Mouse (Mus musculus) midbrain, embryonic 11.5 days (tissue): ENCODE results near the gene A730061H03Rik. TPM values are rescaled to one million over a fixed set of nuclear protein-coding genes. Genes with fewer than 3 reads are reported as not detected.
A peak's percentile ranks its signal among the peaks of the same experiment; 100 is the strongest.

Experiments used
- ATAC-seq: fragments of 200-750 bp; cut with Nextera tagmentation; 2 replicates; pipeline ENCODE4 v1.8.0; 2017; ENCODE audit warnings: moderate TSS enrichment, moderate library complexity; ENCODE audit not compliant: low FRiP score
- DNase-seq: peaks from one replicate; pipeline ENCODE4 v3.0.0; 2015; ENCODE audit warnings: low spot score; ENCODE audit errors: missing footprints
- H3K27ac ChIP-seq: fragments of 300-500 bp; sonication (generic); 2 replicates; pipeline ENCODE4 v1.5.1; 2014; ENCODE audit warnings: low read depth, low read length
- H3K27me3 ChIP-seq: fragments of 300-500 bp; sonication (generic); 2 replicates; pipeline ENCODE4 v1.6.1; 2014; ENCODE audit warnings: mild to moderate bottlenecking, low read length, moderate library complexity, mixed read lengths; ENCODE audit not compliant: control insufficient read depth, insufficient read depth
- H3K36me3 ChIP-seq: fragments of 300-500 bp; sonication (generic); 2 replicates; pipeline ENCODE4 v1.6.1; 2014; ENCODE audit warnings: mild to moderate bottlenecking, low read length, moderate library complexity, mixed read lengths; ENCODE audit not compliant: control insufficient read depth, insufficient read depth
- H3K4me1 ChIP-seq: fragments of 300-500 bp; sonication (generic); 2 replicates; pipeline ENCODE4 v1.6.1; 2014; ENCODE audit warnings: low read length; ENCODE audit not compliant: control insufficient read depth, insufficient read depth
- H3K4me2 ChIP-seq: fragments of 300-500 bp; sonication (generic); 2 replicates; pipeline ENCODE4 v1.6.1; 2014; ENCODE audit warnings: mild to moderate bottlenecking, moderate library complexity
- H3K4me3 ChIP-seq: fragments of 300-500 bp; sonication (generic); 2 replicates; pipeline ENCODE4 v1.5.1; 2014; ENCODE audit warnings: low read depth, low read length
- H3K9ac ChIP-seq: fragments of 300-500 bp; sonication (generic); 2 replicates; pipeline ENCODE4 v1.6.1; 2014; ENCODE audit warnings: low read length
- H3K9me3 ChIP-seq: fragments of 300-500 bp; sonication (generic); 2 replicates; pipeline ENCODE4 v1.6.1; 2016; ENCODE audit warnings: low read length; ENCODE audit not compliant: control insufficient read depth
- WGBS: fragments of 180-500 bp; shearing (Covaris S2); extraction: QIAGEN DNeasy Blood & Tissue Kit; methylation state at CpG from one replicate; pipeline ENCODE4 v1.1.7; 2014; 5-methylcytosine and 5-hydroxymethylcytosine counted together
- polyA plus RNA-seq: library from polyadenylated mRNA; unstranded; fragments of >200 nt; fragmentation: Nextera tagmentation; extraction: Ambion mirVana; gene quantifications from 2 replicates; pipeline ENCODE4 v1.2.1, GENCODE M21; 2014

The A730061H03Rik gene
- polyA plus RNA-seq, 1 experiment from 2014 or later, result 0.92 TPM

- H3K9ac ChIP-seq, result no peak overlapping the region
- H3K4me3 ChIP-seq, result no peak overlapping the region
- H3K4me1 ChIP-seq, result peaks cover 2% of the 10 kb centered on the region; the same call in 1 of the 2 replicates
- H3K9me3 ChIP-seq, result no peaks in the 10 kb centered on the region
- H3K27ac ChIP-seq, result no peak overlapping the region
- no peak overlapping the region for H3K4me2 ChIP-seq
- WGBS, result 75% methylated on average over 4 of the region's 4 CpGs
- ATAC-seq (no peak), DNase-seq (no peak)
- H3K27me3 ChIP-seq, result peaks cover 4% of the 10 kb centered on the region; the same call in 1 of the 2 replicates
- H3K36me3 ChIP-seq, result no peaks in the 10 kb centered on the region
These were observed 36.1 kb downstream of the A730061H03Rik start for GRCm38 (mm10) chr14:55524062-55524461.

DNA sequence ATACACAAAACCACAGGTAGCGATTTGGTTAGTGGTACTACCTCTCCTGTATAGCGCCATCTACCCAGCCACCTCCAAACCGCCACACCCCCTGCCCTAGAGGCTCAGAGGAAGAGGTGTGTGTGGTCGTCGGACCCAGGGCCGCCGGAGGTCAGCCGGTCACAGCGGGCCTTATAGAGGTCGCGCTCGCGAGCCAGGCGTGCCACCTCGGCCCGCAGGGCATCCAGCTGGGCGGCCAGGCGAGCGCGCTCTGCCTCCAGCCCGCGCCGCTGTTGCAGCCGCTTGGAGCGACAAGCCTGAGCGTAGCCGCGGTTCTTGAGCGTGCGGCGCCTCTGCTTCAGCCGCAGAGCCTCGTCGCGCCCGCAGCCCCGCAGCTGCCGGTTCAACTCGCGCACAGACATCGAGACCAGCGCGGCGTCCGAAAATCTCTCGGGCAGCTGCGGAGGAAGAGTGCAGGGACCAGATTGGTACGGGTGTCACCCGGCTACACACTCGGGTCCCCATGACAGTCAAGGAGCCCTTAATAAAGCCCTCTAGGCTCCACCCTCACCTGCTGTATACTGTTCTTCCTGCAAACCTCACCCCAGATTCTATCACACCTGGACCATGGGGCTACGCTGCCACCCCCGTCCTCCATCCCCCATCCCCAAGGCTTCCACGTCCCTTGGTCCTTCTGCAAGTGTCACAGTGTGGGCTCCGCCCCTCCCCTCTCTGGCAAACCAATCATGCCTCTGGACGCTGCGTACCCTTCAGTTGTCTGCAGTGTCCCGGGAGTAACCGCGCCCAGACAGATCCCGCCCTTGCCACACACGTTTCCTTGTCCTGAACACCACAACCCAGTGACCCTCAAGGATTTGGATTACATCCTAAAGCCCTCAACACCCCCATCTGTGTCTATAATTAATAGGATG, 39.5 kb downstream of the A730061H03Rik start:
- H3K36me3 ChIP-seq, result no peaks in the 10 kb centered on the region
- H3K27ac ChIP-seq, result no peak overlapping the region
- H3K9ac ChIP-seq, result peak overlapping the region; percentile 43
- whole genome bisulfite sequencing, result under 1% methylated on average over 61 of the region's 61 CpGs
- peaks cover 4% of the 10 kb centered on the region; the same call in 1 of the 2 replicates for H3K27me3 ChIP-seq
- H3K9me3 ChIP-seq, result no peaks in the 10 kb centered on the region
- H3K4me1 ChIP-seq, result peaks cover 5% of the 10 kb centered on the region; the same call in 1 of the 2 replicates
- H3K4me2 ChIP-seq, result peak overlapping the region; percentile 86
- DNase-seq, result peak; percentile 93
- H3K4me3 ChIP-seq, result peak overlapping the region; percentile 42
- peak; percentile 66 for ATAC-seq

GRCm38 (mm10) chr14:55519604-55520003, 40.6 kb downstream of the A730061H03Rik start:
- Histone ChIP-seq H3K36me3 (no peaks in the 10 kb centered on the region), H3K27me3 (peaks cover 4% of the 10 kb centered on the region; the same call in 1 of the 2 replicates), H3K4me1 (peaks cover 5% of the 10 kb centered on the region; the same call in 1 of the 2 replicates), H3K9me3 (no peaks in the 10 kb centered on the region), H3K4me2 (no peak overlapping the region), H3K9ac (no peak overlapping the region), H3K4me3 (no peak overlapping the region), H3K27ac (no peak overlapping the region)
- no peak for ATAC-seq
- 59% methylated on average over 4 of the region's 4 CpGs for WGBS
- no peak for DNase-seq

- WGBS, result 59% methylated on average over 2 of the region's 2 CpGs
These were observed 41.3 kb downstream of the A730061H03Rik start for GRCm38 (mm10) chr14:55518897-55519296.

DNA sequence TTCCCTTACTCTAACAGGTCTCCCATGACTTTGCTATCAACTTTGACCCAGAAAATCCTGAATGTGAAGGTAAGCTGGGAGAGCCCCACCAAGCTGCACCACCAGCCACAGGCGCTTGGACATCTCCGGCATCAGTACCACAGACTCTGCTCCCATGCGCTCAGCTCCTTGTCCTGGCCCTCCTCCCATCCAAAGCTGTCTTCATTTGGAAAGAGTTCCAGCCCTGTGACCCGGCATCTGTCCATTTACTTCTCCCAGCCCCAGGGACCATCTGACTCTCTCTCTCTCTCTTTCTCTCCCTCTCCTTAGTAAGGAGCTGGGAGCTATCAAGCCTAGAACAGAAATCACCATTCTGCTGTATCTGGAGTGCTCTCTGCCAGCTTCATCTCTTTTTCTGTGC, 44.4 kb downstream of the A730061H03Rik start:
- WGBS, result 83% methylated on average over 4 of the region's 4 CpGs
- Histone ChIP-seq H3K27me3 (no peaks in the 10 kb centered on the region), H3K9ac (no peak overlapping the region), H3K4me2 (no peak overlapping the region), H3K36me3 (no peaks in the 10 kb centered on the region), H3K4me1 (peaks cover 5% of the 10 kb centered on the region; the same call in 1 of the 2 replicates), H3K9me3 (no peaks in the 10 kb centered on the region), H3K27ac (no peak overlapping the region), H3K4me3 (no peak overlapping the region)
- DNase-seq, result no peak
- ATAC-seq, result no peak

More at GRCm38 (mm10) chr14:55518897-55519296, 41.3 kb downstream of the A730061H03Rik start:
- Histone ChIP-seq H3K36me3 (no peaks in the 10 kb centered on the region), H3K9me3 (no peaks in the 10 kb centered on the region), H3K27ac (no peak overlapping the region), H3K4me2 (no peak overlapping the region), H3K4me3 (no peak overlapping the region), H3K4me1 (peaks cover 5% of the 10 kb centered on the region; the same call in 1 of the 2 replicates), H3K27me3 (peaks cover 4% of the 10 kb centered on the region; the same call in 1 of the 2 replicates), H3K9ac (no peak overlapping the region)
- ATAC-seq (peak; percentile 64), DNase-seq (no peak)

DNA sequence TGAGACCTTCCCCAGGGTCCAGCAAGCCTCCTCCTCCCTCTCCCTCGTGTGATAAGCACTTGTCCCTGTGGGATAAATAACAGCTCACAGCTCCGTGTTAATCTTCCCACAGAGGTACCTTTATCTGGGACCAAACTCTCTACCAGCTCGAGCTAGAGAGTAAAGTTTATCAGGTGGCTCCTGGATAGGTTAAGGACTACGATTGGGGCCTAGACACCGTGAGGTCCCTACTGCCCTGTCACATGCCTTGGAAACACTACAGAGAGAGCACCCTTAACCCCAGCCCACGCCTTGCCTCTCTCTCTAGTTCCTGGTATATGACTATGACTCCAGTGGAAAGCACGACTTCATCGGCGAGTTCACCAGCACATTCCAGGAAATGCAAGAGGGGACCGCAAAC, 46.3 kb downstream of the A730061H03Rik start:
- Histone ChIP-seq H3K27ac (no peak overlapping the region), H3K27me3 (no peaks in the 10 kb centered on the region), H3K4me3 (no peak overlapping the region), H3K4me1 (peaks cover 3% of the 10 kb centered on the region; the same call in 1 of the 2 replicates), H3K9me3 (no peaks in the 10 kb centered on the region), H3K4me2 (no peak overlapping the region), H3K9ac (no peak overlapping the region), H3K36me3 (no peaks in the 10 kb centered on the region)
- DNase-seq, result no peak
- 74% methylated on average over 10 of the region's 10 CpGs for WGBS
- no peak for ATAC-seq

DNA sequence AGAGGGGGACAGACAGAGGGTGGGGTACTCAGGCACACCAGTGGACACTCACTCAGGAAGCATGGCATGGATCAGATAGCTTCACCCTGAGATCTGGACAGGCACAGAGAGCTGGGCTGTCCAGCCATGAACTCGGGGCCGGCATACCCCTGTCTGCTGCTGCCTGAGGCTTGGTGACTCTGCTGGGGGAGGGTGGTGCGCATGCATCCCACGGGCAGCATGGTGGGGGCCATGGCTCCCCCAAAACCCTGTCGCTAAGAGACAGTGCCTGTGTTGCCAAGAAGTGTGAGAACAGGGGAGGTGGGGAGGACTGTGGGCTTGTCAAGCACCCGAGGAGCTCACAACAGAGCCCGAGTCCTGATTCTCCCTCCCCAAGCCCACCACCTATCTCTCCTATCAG, 49.2 kb downstream of the A730061H03Rik start:
- Histone ChIP-seq H3K4me2 (no peak overlapping the region), H3K4me3 (no peak overlapping the region), H3K27me3 (no peaks in the 10 kb centered on the region), H3K9ac (no peak overlapping the region), H3K4me1 (no peaks in the 10 kb centered on the region), H3K9me3 (no peaks in the 10 kb centered on the region), H3K36me3 (no peaks in the 10 kb centered on the region), H3K27ac (no peak overlapping the region)
- DNase-seq, result no peak
- 0 out of 2 replicates have a peak, but pooled peaks have one; percentile 22 for ATAC-seq
- 78% methylated on average over 7 of the region's 7 CpGs for WGBS

DNA sequence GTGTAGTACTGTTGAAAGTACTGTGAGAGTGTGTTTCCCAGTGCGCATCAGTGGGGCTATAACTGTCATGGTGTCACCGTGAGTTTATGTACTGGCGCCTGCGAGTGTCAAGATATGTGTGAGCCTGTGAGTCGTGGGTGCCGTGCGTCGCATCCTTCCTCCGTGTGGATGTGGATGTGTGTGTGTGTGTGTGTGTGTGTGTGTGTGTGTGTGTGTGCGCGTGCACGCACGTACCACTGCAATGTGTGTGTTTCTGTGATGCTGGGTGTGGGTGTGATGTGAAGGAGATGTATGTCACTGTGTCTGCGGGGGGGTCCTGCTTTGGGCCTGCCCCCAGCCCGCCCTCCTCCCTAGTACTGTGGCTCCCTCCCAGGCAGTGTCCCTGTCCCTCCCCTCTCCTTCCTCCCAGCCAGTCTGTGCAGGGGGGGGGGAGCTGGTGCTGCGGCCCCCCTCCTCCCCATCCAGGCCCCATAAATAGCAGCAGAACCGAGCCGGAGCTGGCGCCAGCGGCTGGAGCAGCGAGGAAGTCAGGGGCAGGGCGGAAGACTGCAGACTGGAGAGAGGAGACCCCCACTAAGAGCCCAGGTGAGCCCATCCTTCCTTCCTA, 50.0 kb downstream of the A730061H03Rik start, which contains the start of gene Cpne6:
TSS of gene Cpne6 (plus strand) at position 321 of the 607 bp plus-strand sequence.
- no peak within 1 kb of the TSS for H3K27ac ChIP-seq
- no peak within 1 kb of the TSS for H3K4me2 ChIP-seq
- WGBS, result 76% methylated on average over 22 of the region's 22 CpGs
- H3K4me1 ChIP-seq, result no peaks in the 10 kb centered on the region
- H3K27me3 ChIP-seq, result no peaks in the 10 kb centered on the region
- ATAC-seq, result no peak
- H3K9ac ChIP-seq, result no peak within 1 kb of the TSS
- DNase-seq, result peak; percentile 66
- no peak within 1 kb of the TSS for H3K4me3 ChIP-seq
- no peaks in the 10 kb centered on the region for H3K36me3 ChIP-seq
- no peaks in the 10 kb centered on the region for H3K9me3 ChIP-seq
